ENCODE assay signal across 8 mouse cellular contexts in the genomic region with DNA sequence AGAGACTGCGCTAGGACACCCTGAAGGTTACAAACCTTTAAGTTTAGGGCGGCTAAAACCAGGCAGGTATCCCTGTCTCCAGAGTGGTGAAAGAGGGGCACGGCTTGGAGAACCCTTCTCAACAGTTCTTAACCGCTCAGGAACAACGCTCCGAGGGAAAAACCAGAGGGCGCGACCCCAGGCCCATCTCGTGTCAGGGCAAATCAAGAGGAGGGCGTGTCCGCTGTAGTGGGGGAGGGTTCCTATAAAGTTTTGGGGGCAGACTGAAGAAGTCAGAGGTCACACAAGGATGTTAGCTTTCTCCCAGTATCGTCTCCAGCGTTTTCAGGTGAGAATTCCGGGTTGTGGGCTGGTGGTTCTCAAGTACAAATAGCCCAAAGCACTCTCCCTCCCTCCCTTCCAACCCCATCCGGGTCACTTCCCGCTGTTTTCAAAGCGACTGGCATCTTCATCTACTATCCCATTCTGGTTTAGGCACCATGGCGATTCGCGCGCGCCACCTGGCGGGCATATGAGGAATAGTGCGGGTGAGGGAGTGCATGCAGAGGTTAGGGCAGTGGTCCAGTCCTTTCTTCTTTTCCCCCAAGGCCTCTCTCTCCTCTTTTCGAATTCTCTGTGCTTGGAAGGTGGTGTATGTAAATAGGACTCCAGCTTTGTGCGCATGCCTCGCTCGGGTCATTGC. TPM values are rescaled to one million over a fixed set of nuclear protein-coding genes. Genes with fewer than 3 reads are reported as not detected.
DNase-seq lines count a peak whose midpoint lies in the region; ATAC-seq and TF ChIP-seq lines count a peak whose summit lies in the region.

TSS of gene Ccdc83 (minus strand) at position 489 of the 682 bp plus-strand sequence.

- H3K36me3 ChIP-seq in hindbrain, postnatal 0 days (ENCODE audit: insufficient read depth, low read length), result no peaks in the 10 kb centered on the region

- H3K27me3 ChIP-seq in hindbrain, postnatal 0 days (ENCODE audit: insufficient read depth, low read length), result no peaks in the 10 kb centered on the region

- 5% methylated on average over 28 of the region's 28 CpGs for WGBS in hindbrain, postnatal 0 days

- 0 out of 2 replicates have a peak within 1 kb of the TSS, but pooled peaks have one; percentile 28 for H3K9ac ChIP-seq in hindbrain, postnatal 0 days (replicated peaks; ENCODE audit: low read length)

- H3K4me2 ChIP-seq in hindbrain, postnatal 0 days (ENCODE audit: low read depth, low read length), result peak within 1 kb of the TSS; percentile 50

- DNase-seq in ZHBTc4 (ENCODE audit: low read depth, low spot score), result peak; percentile 95
- DNase-seq in gastrocnemius, adult 2 months, result peak; percentile 86
- DNase-seq in hindbrain, postnatal 0 days (ENCODE audit: low spot score), result peak; percentile 84
- DNase-seq in left cerebral cortex, adult 18-20 months (ENCODE audit: low spot score in 2 of 2), result peak; percentile 76 to 80
- peak; percentile 83 to 85 for DNase-seq in lung, postnatal 4 days
- DNase-seq in retina, postnatal 7 days (ENCODE audit: low read depth, low spot score), result peak; percentile 63
- DNase-seq in urinary bladder, adult 18-20 months (ENCODE audit: low spot score in 2 of 2), result peak; percentile 55 to 75

- TF ChIP-seq CTCF in gastrocnemius, adult 2 months (IDR thresholded peaks at IDR 0.05), result peak; percentile 99
- peak; percentile 99 for TF ChIP-seq CTCF in hindbrain, postnatal 0 days (IDR thresholded peaks at IDR 0.05; ENCODE audit: low read depth)

- H3K4me1 ChIP-seq in hindbrain, postnatal 0 days (ENCODE audit: insufficient read depth, low read length), result no peaks in the 10 kb centered on the region

- peak within 1 kb of the TSS; percentile 62 for H3K4me3 ChIP-seq in gastrocnemius, adult 2 months
- peak within 1 kb of the TSS; percentile 14 for H3K4me3 ChIP-seq in hindbrain, postnatal 0 days (ENCODE audit: low read length)

- peak; percentile 98 for ATAC-seq in common myeloid progenitor, adult 5-6 weeks (replicated peaks; ENCODE audit: low read depth, poor library complexity, severe bottlenecking)
- peak; percentile 90 for ATAC-seq in hindbrain, postnatal 0 days

- H3K27ac ChIP-seq in gastrocnemius, adult 2 months, result peak within 1 kb of the TSS; percentile 50
- H3K27ac ChIP-seq in hindbrain, postnatal 0 days, result no peak within 1 kb of the TSS

- intact Hi-C loops in gastrocnemius, adult 2 months (cut with DNase I), result loop anchor here (1.0 to 10.0 kb wide), 3 partner anchors 121 to 267 kb away; no protein-coding TSS in a partner anchor

- no peaks in the 10 kb centered on the region for H3K9me3 ChIP-seq in hindbrain, postnatal 0 days (ENCODE audit: low read length)

RNA-seq across cellular contexts. Expression of gene Ccdc83, which starts in this region (rescaled TPM):
- total RNA-seq in common myeloid progenitor, adult 5-6 weeks (2017), result not detected in 2 replicates
- total RNA-seq in gastrocnemius, adult 2 months (2021), result not detected
- not detected in 2 replicates for total RNA-seq in hindbrain, postnatal 0 days (2014; rRNA removed)
- not detected in 2 replicates for polyA plus RNA-seq in hindbrain, postnatal 0 days (2015; fragmentation: Nextera tagmentation; extraction: Ambion mirVana)
- not detected for total RNA-seq in left cerebral cortex, adult 18-20 months (2021)

Comparison
In these comparisons a context has a peak if more than half of its experiments do, and no peak if none do; other contexts are left out.
1. Peak in ATAC-seq in common myeloid progenitor, adult 5-6 weeks; RNA of the gene not detected or under 1 TPM.
2. Peak in DNase-seq, H3K4me3 ChIP-seq and H3K27ac ChIP-seq in gastrocnemius, adult 2 months; RNA of the gene not detected or under 1 TPM.
3. Peak in DNase-seq, ATAC-seq, H3K4me3 ChIP-seq, H3K9ac ChIP-seq and H3K4me2 ChIP-seq in hindbrain, postnatal 0 days; RNA of the gene not detected or under 1 TPM.
4. Peak in DNase-seq in left cerebral cortex, adult 18-20 months; RNA of the gene not detected or under 1 TPM.